Mouse (Mus musculus) v-Abl transformed pro-B cells (cell line): ENCODE data around the gene Inpp4b.

Experiments
- in situ Hi-C, 2 experiments: fragments of 400-800 bp; cut with MboI; formaldehyde crosslinking; loops; one replicate each; pipeline ENCODE4 v1.15.1; 2025; ENCODE audit not compliant: unreplicated experiment in 2 of 2

Gene Inpp4b

DNA sequence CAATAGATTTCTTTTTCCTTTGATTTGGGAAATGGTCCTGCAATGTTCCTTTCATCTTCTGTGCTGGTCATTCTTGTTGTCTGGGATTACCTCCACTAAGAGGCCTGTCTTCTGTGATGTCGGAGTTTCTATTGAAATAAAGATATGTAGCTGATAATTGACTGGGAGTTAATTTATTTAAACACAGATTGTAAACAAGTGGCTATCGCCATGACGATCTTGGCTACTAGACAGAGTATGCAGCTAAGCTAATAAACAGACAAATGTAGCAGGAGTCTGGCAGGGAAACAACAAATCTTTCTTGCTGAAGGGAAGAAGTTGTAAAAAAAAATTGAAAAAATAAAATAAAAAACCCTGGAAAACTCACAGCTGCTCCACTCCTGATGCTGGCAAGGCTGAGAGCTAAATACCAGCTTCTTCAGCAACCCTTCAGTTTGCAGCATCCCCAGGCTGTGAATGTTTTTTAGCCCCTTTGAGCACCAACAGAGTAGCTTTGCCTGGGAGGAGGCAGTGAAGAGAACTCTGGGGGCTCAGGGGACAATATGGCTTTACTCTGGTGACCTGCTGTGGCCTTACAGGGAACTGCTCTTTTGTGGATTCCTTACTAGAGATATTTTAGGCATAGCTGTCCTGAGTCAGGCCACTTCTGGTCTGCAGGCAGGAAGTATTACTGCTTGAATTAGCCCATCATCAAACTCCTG is 469.8 kb downstream of the Inpp4b start:
- in situ Hi-C loops = loop anchor here (25.0 kb wide), 1 partner anchor 800 kb away; the partner anchor contains the start of gene Usp38 (in 2 of the 2)

- in situ Hi-C loops = loop anchor here (5.0 to 25.0 kb wide), 2 partner anchors 467 to 802 kb away; partner anchors contain the start of gene Usp38 (in 2 of the 2)
Observed at GRCm38 (mm10) chr8:81814742-81815141, 472.4 kb downstream of the Inpp4b start.

DNA sequence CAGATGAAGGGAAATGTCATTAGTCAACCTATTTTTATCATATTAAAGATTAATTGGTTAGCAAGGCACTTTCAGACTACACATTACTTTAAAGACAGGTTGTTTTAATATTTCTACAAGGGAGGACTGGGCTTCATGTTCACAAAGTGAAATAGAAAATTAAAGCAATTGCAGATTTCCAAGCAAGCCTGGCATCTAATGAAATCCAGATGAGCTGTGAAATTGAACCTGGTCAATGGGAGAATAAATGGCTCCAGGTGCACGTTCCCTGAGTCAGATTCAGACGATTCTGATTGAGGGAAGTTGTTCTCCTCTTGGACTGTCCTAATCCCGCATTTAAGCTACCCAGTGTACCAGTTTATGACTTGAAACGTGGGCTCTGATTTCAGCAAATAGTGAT is 473.2 kb downstream of the Inpp4b start:
- in situ Hi-C loops = loop anchor here (5.0 to 25.0 kb wide), 2 partner anchors 468 to 803 kb away; partner anchors contain the start of gene Usp38 (in 2 of the 2)

DNA sequence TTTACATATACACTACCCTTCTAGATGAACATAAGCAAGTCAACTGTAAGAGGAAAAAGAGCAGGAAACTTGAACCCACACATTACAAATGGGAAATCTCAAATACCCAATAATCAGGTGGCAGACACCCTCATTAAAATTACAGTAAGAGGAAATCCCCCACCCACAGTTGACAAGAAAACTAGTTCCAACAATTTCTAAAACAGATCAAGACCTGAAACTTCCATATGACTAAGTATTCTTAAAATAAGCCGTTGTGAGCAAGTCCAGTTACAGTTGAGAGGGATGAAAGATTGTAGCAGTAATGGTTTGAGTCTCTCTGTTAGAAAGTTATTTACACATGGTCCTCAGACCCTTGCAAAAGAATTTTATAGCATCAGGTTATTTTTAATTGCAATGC is 480.8 kb downstream of the Inpp4b start:
- in situ Hi-C loops = loop anchor here (25.0 kb wide), 1 partner anchor 811 kb away; the partner anchor contains the start of gene Usp38 (in 2 of the 2)

DNA sequence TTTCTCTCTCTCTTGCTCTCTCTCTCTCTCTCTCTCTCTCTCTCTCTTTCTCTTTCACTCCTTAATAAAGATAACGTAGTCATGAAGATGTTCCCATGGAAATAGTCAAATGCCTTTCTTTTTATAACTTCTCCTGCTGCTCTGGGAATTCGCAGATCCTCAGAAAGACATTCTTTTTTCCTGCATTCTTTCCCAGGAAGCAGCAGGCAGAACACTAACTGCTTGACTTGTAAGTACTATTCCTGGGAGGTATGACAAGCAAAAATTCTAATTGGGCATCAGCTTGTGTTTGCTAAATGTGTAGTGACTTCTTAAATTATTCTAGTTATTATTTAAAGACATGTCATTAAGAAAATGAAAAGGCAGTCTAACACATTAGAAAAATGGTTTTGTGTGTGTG is 482.6 kb downstream of the Inpp4b start:
- in situ Hi-C loops = loop anchor here (25.0 kb wide), 1 partner anchor 813 kb away; the partner anchor contains the start of gene Usp38 (in 2 of the 2)

GRCm38 (mm10) chr8:81826406-81826805 is 484.1 kb downstream of the Inpp4b start:
- in situ Hi-C loops = no loop called here

- in situ Hi-C loops = no loop called here
Observed at GRCm38 (mm10) chr8:81827306-81827913, 485.1 kb downstream of the Inpp4b start.

DNA sequence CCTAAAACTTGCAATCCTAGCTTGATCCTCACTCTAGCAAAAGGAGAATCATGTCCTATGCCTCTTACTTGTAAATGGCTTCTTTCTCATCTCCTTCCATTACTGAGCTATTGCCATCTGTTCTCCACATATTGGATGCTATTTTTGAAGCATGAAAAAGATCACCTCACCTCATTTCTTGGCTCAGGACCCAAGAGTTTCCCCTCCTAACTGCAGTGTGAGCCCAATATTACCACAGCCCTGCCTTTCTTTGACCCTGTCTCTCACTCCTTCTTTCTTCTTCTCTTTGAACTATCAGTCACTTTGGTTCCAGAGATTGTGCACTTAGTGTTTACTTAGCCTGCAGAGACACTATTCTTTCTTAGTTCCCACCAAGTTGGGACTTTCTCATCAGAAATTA is 489.1 kb downstream of the Inpp4b start:
- in situ Hi-C loops = no loop called here

DNA sequence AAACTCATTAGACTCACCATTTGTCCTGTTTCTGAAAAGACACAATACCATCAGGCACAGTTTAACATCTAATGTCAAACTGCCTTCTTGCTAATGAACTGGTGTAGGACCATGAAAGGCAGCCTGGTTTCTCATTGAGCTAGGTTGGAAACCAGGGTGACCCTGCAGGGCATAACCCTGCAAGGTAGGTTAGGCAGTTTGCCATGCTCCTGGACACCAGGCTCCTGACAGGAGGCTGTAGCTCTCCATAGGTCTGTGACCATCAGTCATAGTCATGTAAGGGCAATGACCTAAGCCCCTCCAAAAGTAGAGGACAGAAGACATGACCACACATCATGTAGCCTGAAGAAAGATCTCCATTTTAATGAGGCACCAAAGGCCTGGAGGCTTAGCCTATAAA is 491.5 kb downstream of the Inpp4b start:
- in situ Hi-C loops = no loop called here

DNA sequence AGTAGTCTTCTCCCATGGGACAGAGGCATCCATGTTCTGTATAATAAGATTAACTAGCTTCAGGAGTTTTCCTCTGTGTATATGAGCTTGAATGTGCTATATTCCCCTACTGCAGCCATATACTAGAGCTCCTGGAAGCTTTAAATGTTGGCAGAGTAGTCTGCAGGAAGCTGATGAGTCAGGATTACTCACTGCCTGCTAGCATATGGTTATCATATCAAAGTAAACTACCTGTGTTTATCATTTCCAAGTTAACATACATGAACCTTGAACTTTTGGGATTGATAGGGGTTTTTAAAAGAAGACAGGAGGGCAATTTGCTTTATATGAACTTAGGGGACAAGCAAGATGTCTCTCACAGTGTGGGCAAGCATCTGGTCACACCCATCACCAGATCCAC is 498.2 kb downstream of the Inpp4b start:
- in situ Hi-C loops = no loop called here

GRCm38 (mm10) chr8:81844104-81844982 is 502.0 kb downstream of the Inpp4b start:
- in situ Hi-C loops = no loop called here

- in situ Hi-C loops = no loop called here
Observed at GRCm38 (mm10) chr8:81847929-81848328, 505.6 kb downstream of the Inpp4b start.

DNA sequence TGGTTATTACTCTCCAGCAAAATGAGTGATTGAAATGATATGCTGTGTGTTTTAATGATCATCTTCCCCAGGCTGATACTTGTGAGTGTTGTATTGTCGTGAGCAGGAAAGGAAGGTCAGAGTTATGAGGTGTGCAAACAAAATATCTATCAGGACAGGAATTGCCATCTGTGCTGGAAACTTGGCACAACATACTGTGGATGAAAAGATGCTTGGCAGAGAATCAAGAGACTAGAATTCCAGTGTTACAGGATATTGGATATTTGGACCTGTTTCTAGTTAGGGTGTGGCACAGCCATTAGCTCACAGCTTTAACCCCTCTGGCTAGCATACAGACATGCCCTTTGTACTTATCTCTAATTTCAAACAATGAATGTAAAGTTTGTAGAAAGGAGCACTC is 507.6 kb downstream of the Inpp4b start:
- in situ Hi-C loops = no loop called here

- in situ Hi-C loops = no loop called here
Observed at GRCm38 (mm10) chr8:81853184-81853583, 510.8 kb downstream of the Inpp4b start.

- in situ Hi-C loops = no loop called here
Observed at GRCm38 (mm10) chr8:81854543-81854942, 512.2 kb downstream of the Inpp4b start.

- in situ Hi-C loops = no loop called here
Observed at GRCm38 (mm10) chr8:81855009-81855408, 512.7 kb downstream of the Inpp4b start.

DNA sequence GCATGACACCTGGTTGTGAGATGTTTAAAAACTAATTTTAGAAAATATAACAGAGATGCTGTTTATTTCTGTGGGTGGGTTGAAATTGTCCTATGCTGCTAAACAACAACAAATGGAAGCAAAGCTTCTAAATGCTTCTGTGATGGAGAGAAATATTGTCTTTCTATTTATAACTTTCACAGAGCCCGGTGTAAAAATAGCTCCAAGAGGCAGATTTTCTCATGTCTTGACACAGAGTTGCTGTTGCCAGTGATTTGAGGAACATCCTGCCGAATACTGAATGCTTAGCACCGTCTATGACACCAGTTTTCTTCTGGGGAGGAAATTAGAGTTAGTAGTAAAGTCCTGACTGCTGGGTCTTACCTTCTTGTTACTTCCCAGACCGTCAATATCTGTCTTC is 513.8 kb downstream of the Inpp4b start:
- in situ Hi-C loops = no loop called here

GRCm38 (mm10) chr8:81856608-81857007 is 514.3 kb downstream of the Inpp4b start:
- in situ Hi-C loops = no loop called here

DNA sequence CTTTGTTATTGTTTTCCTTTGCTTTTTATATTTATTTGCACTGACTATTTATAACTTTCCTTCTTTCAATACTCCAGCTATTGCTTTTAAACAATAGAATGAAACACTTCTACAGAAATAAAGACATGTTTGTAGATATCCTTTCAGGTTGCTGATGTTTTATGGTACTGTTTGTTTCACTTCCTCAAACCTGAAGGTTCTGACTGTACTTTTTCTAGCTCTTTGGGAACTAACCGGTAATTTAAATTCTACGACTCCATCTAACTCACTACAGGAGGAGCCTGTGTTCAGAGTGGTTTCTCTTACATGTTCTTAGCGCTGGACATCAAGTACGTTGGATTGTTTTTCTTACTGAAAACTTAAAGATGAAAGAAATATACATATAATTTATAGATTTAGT is 516.0 kb downstream of the Inpp4b start:
- in situ Hi-C loops = no loop called here

DNA sequence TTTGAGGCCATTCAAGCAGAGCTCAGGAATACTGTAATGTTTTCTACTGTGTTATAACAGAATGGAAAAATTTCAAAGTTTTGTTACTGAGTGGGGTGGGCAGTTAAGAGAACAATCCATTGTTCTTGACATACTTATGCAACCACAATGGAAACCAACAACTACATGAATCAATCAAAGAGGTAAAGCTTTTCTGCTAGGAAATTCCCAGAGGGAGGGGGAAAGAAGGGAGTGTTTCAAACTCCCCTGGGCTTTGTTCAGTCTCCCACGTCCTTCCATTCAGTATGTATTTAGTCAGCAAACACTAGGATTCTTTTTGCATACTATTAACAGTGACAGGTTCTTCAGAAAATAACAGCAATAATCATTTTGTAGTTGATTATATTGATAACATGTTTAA is 517.4 kb downstream of the Inpp4b start:
- in situ Hi-C loops = no loop called here

- in situ Hi-C loops = no loop called here
Observed at GRCm38 (mm10) chr8:81861311-81861710, 519.0 kb downstream of the Inpp4b start.
